10 mouse cellular contexts compared by ENCODE assay signal in genomic region chr1:136945426-136945825, GRCm38 (mm10). TPM values are rescaled to one million over a fixed set of nuclear protein-coding genes. Genes with fewer than 3 reads are reported as not detected.
DNase-seq lines count a peak whose midpoint lies in the region; ATAC-seq and TF ChIP-seq lines count a peak whose summit lies in the region.
"Had no signal": no experiment of that assay in that cellular context is flagged by ENCODE, and none has a peak within 500 bp of the region (broad histone marks: within the 10 kb centered on the region; RNA-seq: fewer than 3 reads in every experiment).

No protein-coding gene starts in this region.

- H3K36me3 ChIP-seq in forebrain, embryonic 10.5 days (replicated peaks), result no peaks in the 10 kb centered on the region
- no peaks in the 10 kb centered on the region for H3K36me3 ChIP-seq in forebrain, embryonic 16.5 days (ENCODE audit: control insufficient read depth, insufficient read depth)
- H3K36me3 ChIP-seq in liver, adult 2 months (ENCODE audit: control insufficient read depth, insufficient read depth, low read length), result peaks cover 34% of the 10 kb centered on the region
- no peaks in the 10 kb centered on the region for H3K36me3 ChIP-seq in embryonic facial prominence, embryonic 10.5 days (replicated peaks)
- H3K36me3 ChIP-seq in liver, embryonic 16.5 days (ENCODE audit: control insufficient read depth, insufficient read depth), result no peaks in the 10 kb centered on the region
- H3K36me3 ChIP-seq: hindbrain, embryonic 15.5 days had no signal

- no peak overlapping the region for H3K4me2 ChIP-seq in forebrain, embryonic 16.5 days (ENCODE audit: low read length)
- H3K4me2 ChIP-seq in liver, embryonic 16.5 days (ENCODE audit: low read depth, low read length), result peak overlapping the region; percentile 12; the same call in 1 of the 2 replicates
- H3K4me2 ChIP-seq: hindbrain, embryonic 15.5 days had no signal

- H3K9ac ChIP-seq in forebrain, embryonic 16.5 days (replicated peaks; ENCODE audit: low read depth, low read length), result no peak overlapping the region
- peak overlapping the region; percentile 78 for H3K9ac ChIP-seq in liver, adult 2 months (ENCODE audit: low read depth, low read length)
- H3K9ac ChIP-seq in liver, embryonic 16.5 days (ENCODE audit: low read depth, low read length), result no peak overlapping the region
- H3K9ac ChIP-seq: forebrain, postnatal 0 days; hindbrain, embryonic 15.5 days had no signal

- peak; percentile 19 for DNase-seq in forebrain, embryonic 10.5 days (ENCODE audit: extremely low spot score, low spot score)
- DNase-seq in liver, adult 2 months (ENCODE audit: extremely low read depth, low read depth, low spot score), result no peak
- DNase-seq in liver, result no peak
- DNase-seq in embryonic facial prominence, embryonic 10.5 days (ENCODE audit: low spot score), result peak; percentile 32
- DNase-seq in thymus, postnatal 14 days, result no peak
- DNase-seq in urinary bladder, postnatal 4 days (ENCODE audit: low spot score in 2 of 2), result no peak
- DNase-seq: forebrain, postnatal 0 days had no signal

- no peak for TF ChIP-seq POLR2A in liver, adult 2 months (IDR thresholded peaks at IDR 0.05; ENCODE audit: extremely low read depth, insufficient read depth, low read length)

- WGBS in forebrain, embryonic 10.5 days, result 2% methylated on average over 7 of the region's 7 CpGs
- under 1% methylated on average over 7 of the region's 7 CpGs for WGBS in forebrain, embryonic 16.5 days
- WGBS in liver, adult 2 months, result 31% methylated on average over 7 of the region's 7 CpGs
- 2% methylated on average over 7 of the region's 7 CpGs for WGBS in embryonic facial prominence, embryonic 10.5 days
- 10% methylated on average over 7 of the region's 7 CpGs for WGBS in liver, embryonic 16.5 days (ENCODE audit: insufficient replicate concordance)

- no peak for ATAC-seq in forebrain, embryonic 16.5 days
- ATAC-seq in liver, embryonic 16.5 days (ENCODE audit: low read depth), result no peak
- ATAC-seq: forebrain, postnatal 0 days had no signal

- no peak overlapping the region for H3K27ac ChIP-seq in forebrain, embryonic 10.5 days
- H3K27ac ChIP-seq in forebrain, embryonic 16.5 days (ENCODE audit: low read length), result no peak overlapping the region
- H3K27ac ChIP-seq in liver, adult 2 months (replicated peaks; ENCODE audit: insufficient read depth, low read depth, low read length), result peak overlapping the region; percentile 88
- H3K27ac ChIP-seq in embryonic facial prominence, embryonic 10.5 days (replicated peaks), result no peak overlapping the region
- no peak overlapping the region; the same call in 1 of the 2 replicates for H3K27ac ChIP-seq in liver, embryonic 16.5 days (ENCODE audit: low read length)
- H3K27ac ChIP-seq: hindbrain, embryonic 15.5 days had no signal

- peaks cover 99% of the 10 kb centered on the region for H3K27me3 ChIP-seq in forebrain, embryonic 10.5 days (ENCODE audit: poor library complexity, severe bottlenecking)
- peaks cover 39% of the 10 kb centered on the region for H3K27me3 ChIP-seq in forebrain, embryonic 16.5 days (replicated peaks; ENCODE audit: control insufficient read depth, insufficient read depth, low read length)
- H3K27me3 ChIP-seq in liver, adult 2 months (ENCODE audit: control insufficient read depth, insufficient read depth, low read length), result no peaks in the 10 kb centered on the region
- peaks cover 87% of the 10 kb centered on the region for H3K27me3 ChIP-seq in embryonic facial prominence, embryonic 10.5 days (replicated peaks; ENCODE audit: low read depth, poor library complexity, severe bottlenecking)
- peaks cover 46% of the 10 kb centered on the region for H3K27me3 ChIP-seq in liver, embryonic 16.5 days (ENCODE audit: control insufficient read depth, insufficient read depth, low read depth, low read length)

- no peaks in the 10 kb centered on the region for H3K9me3 ChIP-seq in forebrain, embryonic 10.5 days
- no peaks in the 10 kb centered on the region for H3K9me3 ChIP-seq in forebrain, embryonic 16.5 days (ENCODE audit: control insufficient read depth, low read length)
- H3K9me3 ChIP-seq in embryonic facial prominence, embryonic 10.5 days, result no peaks in the 10 kb centered on the region
- no peaks in the 10 kb centered on the region for H3K9me3 ChIP-seq in liver, embryonic 16.5 days (replicated peaks; ENCODE audit: control insufficient read depth, low read length)
- H3K9me3 ChIP-seq: hindbrain, embryonic 15.5 days had no signal

- peaks cover 46% of the 10 kb centered on the region for H3K4me1 ChIP-seq in forebrain, embryonic 10.5 days
- peaks cover 16% of the 10 kb centered on the region for H3K4me1 ChIP-seq in forebrain, embryonic 16.5 days (replicated peaks; ENCODE audit: control insufficient read depth, insufficient read depth, low read length)
- H3K4me1 ChIP-seq in liver, adult 2 months (ENCODE audit: control insufficient read depth, insufficient read depth, low read length), result peaks cover 6% of the 10 kb centered on the region
- H3K4me1 ChIP-seq in embryonic facial prominence, embryonic 10.5 days, result peaks cover 45% of the 10 kb centered on the region
- no peaks in the 10 kb centered on the region; the same call in 1 of the 2 replicates for H3K4me1 ChIP-seq in liver, embryonic 16.5 days (ENCODE audit: control insufficient read depth, low read depth, low read length)

- peaks cover 23% of the 10 kb centered on the region for H3K79me2 ChIP-seq in liver, adult 2 months (ENCODE audit: control insufficient read depth, insufficient read depth, low read length)

- no peak overlapping the region for H3K4me3 ChIP-seq in forebrain, embryonic 10.5 days
- H3K4me3 ChIP-seq in forebrain, embryonic 16.5 days (replicated peaks; ENCODE audit: low read length), result no peak overlapping the region
- peak overlapping the region; percentile 48; the same call in 1 of the 2 replicates for H3K4me3 ChIP-seq in liver, adult 2 months (ENCODE audit: insufficient read depth, low read depth, low read length)
- peak overlapping the region; percentile 64; the same call in 1 of the 2 replicates for H3K4me3 ChIP-seq in embryonic facial prominence, embryonic 10.5 days
- no peak overlapping the region for H3K4me3 ChIP-seq in liver, embryonic 16.5 days (ENCODE audit: low read depth, low read length)
- H3K4me3 ChIP-seq: hindbrain, embryonic 15.5 days had no signal

- TF ChIP-seq CTCF in liver, adult 2 months (IDR thresholded peaks at IDR 0.05; ENCODE audit: low read depth, low read length), result no peak

RNA-seq across cellular contexts. Expression of gene Nr5a2, which starts 14.8 kb away (rescaled TPM):
- 0.20 and 0.24 TPM in 2 replicates for polyA plus RNA-seq in forebrain, embryonic 10.5 days (2016; fragmentation: Nextera tagmentation; extraction: Ambion mirVana)
- polyA plus RNA-seq in forebrain, embryonic 16.5 days (2015; fragmentation: Nextera tagmentation; extraction: Ambion mirVana), result 0.21 and 0.23 TPM in 2 replicates
- 37.7 and 41.5 TPM in 2 replicates for total RNA-seq in liver, adult 2 months (2014; rRNA removed)
- 21.4 and 24.0 TPM in 2 replicates for polyA plus RNA-seq in liver, adult 2 months (2012; rRNA removed)
- 1.1 and 1.3 TPM in 2 replicates for polyA plus RNA-seq in embryonic facial prominence, embryonic 10.5 days (2016; fragmentation: Nextera tagmentation; extraction: Ambion mirVana)
- polyA plus RNA-seq in liver, embryonic 16.5 days (2015; fragmentation: Nextera tagmentation; extraction: Ambion mirVana), result 2.2 and 2.9 TPM in 2 replicates

Comparison
In these comparisons a context has a peak if more than half of its experiments do, and no peak if none do; other contexts are left out.
1. H3K4me3 ChIP-seq: peak in liver, adult 2 months (single experiment) and embryonic facial prominence, embryonic 10.5 days (single experiment); none in forebrain, embryonic 10.5 days (single experiment), forebrain, embryonic 16.5 days (single experiment) and liver, embryonic 16.5 days (single experiment).
2. DNase-seq: peak in forebrain, embryonic 10.5 days (single experiment) and embryonic facial prominence, embryonic 10.5 days (single experiment); none in liver, adult 2 months (single experiment), liver (single experiment), thymus, postnatal 14 days (single experiment) and urinary bladder, postnatal 4 days (0 of 2).